Mouse (Mus musculus) cerebellum, adult 2 months (tissue): ENCODE results near the gene Irx3.

Experiments
- CTCF ChIP-seq: fragments of 200-500 bp; IDR thresholded peaks from 2 replicates; pipeline ENCODE4 v1.5.1; 2011; ENCODE audit warnings: low read depth, mild to moderate bottlenecking, control low read depth, low read length, moderate library complexity, borderline replicate concordance; ENCODE audit not compliant: insufficient read depth
- POLR2A ChIP-seq: fragments of 200-500 bp; IDR thresholded peaks from 2 replicates; pipeline ENCODE4 v1.6.1; 2011; ENCODE audit warnings: low read length, control low read depth, borderline replicate concordance; ENCODE audit not compliant: insufficient read depth

DNA sequence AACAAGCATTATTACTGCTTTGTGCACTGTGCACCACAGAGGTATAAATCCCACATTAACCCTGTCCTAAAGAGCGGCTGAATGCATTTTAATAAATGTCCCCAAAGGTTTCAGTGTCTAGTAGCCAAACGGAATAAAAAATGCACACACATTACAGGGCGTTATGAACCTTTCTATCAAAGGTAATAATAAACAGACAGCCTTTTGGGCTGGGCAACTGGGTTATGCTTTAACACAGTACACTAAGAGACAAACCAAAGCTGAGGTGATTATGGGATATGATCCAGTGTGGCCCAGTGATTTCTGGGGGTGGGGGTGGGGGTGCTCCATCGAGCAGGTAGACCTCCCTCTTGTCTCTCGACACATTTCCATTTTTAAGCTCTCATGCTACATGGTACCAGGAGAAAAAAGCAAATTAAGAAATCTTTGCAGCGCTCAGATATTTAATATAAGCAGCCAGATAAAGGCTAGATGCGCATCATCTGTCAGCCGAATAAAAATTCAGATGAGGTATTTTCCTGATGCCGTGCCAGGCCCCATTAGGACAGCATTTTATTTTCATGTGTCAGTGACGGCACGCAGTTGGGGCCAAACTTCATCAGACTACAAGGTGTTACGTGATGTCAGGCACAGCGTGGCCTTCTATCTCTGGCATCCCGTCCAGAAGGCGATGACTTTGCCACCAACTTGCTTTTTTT is 51.6 kb downstream of the Irx3 start:
- no peak for TF ChIP-seq POLR2A
- TF ChIP-seq CTCF, result no peak
